Mouse (Mus musculus): ENCODE results near the gene Pik3cg.
A peak's percentile ranks its signal among the peaks of the same experiment; 100 is the strongest.

Gene Pik3cg

GRCm38 (mm10) chr12:32201070-32201585, 7.3 kb downstream of the Pik3cg start:
- no peak for DNase-seq

DNA sequence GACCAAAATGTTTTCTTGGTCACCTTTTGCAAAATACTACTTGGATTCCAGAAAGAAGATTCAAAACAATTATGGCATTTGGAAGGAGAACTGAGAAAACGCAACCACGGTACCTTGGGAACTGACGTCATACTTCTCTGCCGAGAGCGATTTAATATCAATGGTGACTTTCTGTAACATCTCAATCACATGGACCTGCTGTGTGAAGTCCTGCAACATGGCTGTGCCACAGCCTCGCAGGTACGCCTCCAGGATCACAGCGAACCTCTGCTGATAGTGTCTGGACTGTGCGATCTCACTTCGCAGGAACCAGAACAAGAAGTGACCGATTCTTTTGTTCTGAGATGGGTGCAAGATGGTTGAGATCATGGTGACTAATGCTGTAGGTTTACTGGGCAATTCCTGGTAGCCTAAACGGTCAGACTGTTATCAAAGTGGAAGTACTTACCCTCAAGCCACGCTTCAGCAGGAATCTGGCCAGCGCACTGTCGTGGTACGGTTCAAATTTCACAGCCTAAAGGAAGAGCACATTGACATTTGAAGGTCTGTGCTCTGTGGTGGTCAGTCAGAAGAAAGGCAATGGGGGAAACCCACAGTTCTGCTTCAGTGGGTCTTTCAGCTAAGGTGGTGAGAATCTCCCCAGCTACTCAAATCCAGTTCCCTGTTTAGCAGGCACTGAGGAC, 7.9 kb downstream of the Pik3cg start:
- DNase-seq: no peak

DNA sequence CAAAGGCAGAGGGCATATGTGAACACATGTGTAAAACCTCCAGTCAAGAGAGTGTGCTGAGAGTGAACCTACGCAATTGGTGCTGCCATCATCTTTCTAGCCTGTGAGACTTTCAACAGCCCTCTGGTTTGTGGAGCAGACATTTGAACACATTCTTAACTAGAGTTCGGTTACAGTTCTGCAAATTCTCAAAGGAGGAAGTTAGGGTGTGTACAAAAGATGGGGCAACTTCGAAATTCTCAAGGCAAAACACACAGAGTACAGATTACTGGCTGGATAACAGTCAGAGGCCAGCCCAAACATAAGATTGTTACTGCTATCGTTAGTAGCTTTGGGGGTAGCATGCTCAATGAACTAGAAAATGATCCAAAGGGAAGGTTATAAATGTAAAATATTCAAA, 9.0 kb downstream of the Pik3cg start:
- DNase-seq: no peak

DNA sequence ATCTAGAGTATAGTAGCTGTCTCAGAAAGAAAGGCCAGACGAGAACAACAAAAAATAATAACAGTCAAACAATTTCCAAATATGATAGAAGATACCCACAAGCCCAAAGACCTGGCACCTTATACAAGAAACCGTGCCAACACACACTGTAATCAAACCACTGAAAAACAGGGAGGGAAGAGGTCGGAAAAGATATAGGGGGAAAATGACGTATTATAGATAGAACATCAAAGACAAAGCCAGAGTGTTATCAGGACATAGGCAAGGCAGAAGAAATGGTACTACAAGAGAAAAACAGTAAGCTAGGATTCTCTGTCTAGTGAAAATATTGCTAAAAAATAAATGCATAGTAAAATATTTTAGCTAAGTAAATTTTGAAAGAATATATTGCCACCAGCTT, 10.4 kb downstream of the Pik3cg start:
- DNase-seq: no peak

GRCm38 (mm10) chr12:32195000-32195399, 13.5 kb downstream of the Pik3cg start:
- no peak for DNase-seq

DNA sequence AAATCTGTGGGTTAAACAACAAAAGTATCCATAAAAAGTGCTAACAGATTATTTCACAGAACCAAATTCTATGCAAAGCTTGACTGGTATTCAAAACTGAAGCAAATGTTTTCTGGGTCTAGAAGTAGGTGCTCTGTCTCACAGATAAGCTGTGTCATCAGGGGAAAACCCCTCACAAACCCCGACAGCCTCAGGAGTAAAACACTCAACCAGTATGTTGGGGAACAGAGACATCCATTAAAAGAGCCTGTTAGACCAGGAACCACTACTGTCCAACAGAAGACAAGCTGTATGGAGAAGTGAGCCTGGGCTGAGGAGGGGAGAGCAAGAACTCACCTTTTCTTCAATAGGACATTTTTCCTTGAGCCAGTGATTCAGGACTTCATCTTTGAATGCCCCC, 14.1 kb downstream of the Pik3cg start:
- no peak for DNase-seq

DNA sequence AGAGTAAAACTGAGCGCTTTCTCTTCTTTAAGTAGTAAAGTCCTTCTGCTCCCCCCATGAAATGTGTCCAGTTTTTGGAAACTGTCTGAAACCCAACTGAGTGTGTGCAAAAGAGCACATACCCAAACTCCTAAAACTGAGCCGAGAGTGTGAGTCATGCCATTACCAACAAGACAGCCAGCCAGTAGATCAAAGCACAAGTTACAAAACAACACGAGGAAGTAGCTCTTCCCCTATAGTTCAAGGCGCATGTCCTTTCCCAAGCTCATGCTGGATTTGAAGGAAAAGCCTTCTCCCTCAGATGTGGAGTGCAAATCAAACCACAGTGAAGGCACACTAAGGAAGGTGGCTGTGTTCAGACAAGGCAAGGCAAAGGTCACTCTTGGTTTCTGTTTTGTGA, 17.5 kb downstream of the Pik3cg start:
- no peak for DNase-seq

GRCm38 (mm10) chr12:32187668-32188236, 20.7 kb downstream of the Pik3cg start:
- no peak for DNase-seq

DNA sequence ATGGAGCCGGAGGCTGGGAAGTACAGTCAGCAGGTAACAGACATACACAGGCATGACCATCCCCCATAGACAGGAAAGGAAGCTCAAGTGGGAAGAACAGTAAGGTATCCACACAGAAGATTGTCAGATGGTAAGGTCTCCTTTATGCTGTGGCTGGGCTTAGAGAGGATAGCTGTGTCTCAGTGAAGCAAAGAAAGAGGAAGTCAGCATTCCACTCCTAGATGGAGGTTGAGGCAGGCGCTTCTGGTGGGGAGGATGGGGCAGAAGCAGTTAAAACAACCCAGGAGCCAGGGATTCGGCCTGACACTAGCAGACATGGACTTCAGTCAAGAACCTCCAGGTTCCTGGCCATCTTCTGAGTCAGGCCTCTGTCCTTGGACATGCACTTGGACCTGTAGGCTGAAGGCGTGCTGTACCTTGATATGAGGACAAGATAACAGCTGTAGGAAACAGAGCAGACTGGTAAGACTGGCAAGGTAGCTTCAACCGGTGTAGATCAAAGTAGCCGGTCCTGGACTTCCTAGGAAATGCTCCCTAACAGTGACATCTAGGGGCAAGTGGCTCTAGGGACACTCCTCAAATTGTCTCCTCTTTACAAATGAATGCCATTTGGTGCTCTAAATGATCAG, 21.7 kb downstream of the Pik3cg start:
- DNase-seq: no peak

DNA sequence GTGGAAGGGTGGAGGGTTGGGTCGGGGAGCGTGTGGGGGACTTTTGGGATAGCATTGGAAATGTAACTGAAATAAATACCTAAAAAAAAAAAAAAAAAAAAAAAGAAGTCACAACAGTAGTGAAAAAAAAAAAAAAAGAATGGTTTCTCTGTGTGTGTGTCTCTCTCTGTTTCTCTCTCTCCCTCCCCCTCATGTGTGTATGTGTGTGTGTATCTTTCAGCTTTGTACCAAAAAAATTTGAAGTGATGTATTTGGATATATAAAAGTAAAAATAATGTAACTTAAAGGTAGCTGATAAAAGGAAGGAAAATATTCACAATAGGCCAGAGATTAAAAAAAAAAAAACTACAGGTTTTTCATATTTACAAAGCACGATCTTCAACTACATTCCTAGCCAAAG, 23.6 kb downstream of the Pik3cg start:
- no peak for DNase-seq

DNA sequence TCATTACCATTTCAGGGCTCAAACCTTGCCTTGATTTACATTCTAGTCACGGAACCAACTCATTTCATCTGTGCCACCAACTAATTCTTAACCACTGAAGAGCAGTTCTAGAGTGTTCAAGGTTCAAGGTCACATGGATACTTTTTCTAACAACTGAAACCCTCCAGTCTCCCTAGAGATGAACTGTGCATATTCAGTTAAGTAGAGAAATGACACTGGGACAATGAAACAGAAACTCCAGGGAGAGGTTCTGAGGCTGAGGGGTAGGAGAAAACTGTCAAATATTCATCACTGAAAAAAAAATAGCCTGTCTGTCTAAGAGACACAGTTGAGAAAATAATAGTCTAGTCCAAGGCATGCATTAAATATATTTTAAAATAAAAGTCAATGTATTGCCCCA, 24.9 kb downstream of the Pik3cg start:
- no peak for DNase-seq

DNA sequence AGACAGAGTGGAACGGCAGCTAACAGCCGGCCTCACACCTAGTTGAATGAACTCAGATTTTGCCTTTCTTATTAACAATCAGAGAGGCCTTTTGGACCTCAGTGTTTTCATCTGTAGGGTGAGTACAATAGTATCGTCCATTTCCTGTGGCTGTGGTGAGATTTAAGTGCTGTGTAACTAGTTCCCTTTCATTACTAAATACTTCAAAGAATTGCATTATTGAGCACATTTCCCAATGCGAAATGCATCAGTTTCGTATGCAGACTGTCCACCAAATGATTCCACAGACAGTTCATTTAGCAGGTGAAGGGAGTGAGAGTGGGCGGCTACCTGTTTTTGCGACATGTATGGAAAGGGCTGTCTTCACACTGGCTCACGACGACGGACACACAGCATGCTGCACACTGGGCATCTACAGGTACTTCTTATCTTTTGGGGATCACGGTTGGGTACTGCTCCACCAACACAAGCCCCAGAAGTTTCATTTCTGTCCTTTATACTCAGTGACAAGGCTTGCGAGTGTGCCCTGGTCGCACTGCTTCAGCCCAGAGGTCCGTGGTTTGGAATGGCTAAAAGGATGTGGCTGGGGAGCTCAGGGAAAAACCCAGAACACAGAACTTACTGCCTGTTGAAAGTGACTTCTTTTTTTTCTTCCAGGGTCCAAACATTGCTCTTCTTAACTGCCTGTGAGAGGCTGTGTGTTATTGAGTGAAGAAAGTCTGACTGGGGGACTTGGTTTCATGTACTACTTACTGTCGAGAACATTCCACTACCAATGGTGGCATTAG, 25.6 kb downstream of the Pik3cg start:
- no peak for DNase-seq

GRCm38 (mm10) chr12:32181885-32182284, 26.6 kb downstream of the Pik3cg start:
- no peak for DNase-seq

DNA sequence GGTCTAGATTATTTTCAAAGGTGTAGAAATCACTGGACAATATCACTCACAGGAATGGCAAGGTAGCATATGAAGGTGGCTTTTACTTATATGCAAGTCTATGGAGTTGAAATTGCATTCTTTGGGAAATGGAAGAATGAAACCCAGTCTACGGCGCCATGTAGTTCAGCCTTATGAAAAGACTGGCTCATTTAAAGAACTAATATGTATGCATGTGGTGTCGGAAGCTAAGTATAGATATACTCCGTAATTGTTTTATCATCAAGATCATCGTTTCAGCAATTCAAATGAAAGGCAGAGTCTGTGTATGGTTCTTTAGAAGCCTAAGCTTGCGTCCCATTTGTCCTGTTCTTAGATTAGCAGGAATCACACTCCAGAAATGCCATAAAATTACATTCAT, 34.0 kb downstream of the Pik3cg start:
- DNase-seq: no peak

GRCm38 (mm10) chr12:32172826-32173225, 35.6 kb downstream of the Pik3cg start:
- DNase-seq: no peak

GRCm38 (mm10) chr12:32169164-32169563, 39.3 kb downstream of the Pik3cg start:
- DNase-seq: no peak

DNA sequence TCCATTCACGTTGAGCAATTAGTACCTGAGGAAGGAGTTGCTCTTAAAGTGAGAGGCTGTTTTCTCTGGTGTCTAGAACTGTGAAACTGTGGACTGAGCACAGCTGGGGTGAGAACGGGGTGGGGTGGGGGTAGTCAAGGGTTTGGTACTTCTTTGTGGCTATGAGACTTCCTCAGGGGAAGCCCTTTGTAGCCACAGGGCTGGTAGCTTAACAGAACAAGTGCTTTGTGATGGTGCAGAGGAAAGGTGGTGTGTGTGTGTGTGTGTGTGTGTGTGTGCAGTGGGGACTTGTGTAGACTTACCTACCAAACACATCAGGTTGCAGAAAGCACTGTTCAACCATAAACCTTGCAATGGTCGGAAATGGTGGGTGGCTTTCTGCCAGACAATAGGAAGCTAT, 39.7 kb downstream of the Pik3cg start:
- no peak for DNase-seq

GRCm38 (mm10) chr12:32163706-32164105, 44.8 kb downstream of the Pik3cg start:
- DNase-seq: no peak

- no peak for DNase-seq
Observed at GRCm38 (mm10) chr12:32158757-32159156, 49.7 kb downstream of the Pik3cg start.

DNA sequence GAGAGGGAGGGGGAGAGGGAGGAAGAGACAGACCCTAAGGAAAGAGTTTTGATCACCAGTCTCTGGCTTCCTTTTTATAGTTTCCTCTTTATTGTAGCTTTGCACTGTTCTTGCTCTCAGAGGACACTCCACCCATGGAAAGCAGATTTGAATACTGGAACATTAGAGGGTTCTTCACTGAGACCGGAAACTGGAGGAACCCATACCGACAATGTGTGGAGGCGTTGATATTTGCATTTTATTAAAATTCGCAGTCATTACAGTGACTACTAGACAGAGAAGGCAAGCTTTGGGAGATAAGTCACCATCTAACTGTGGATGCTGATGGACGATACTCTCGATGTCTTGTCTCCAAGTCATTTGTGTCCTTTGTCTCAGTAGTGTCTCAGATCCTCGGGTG, 61.9 kb downstream of the Pik3cg start:
- no peak for DNase-seq

GRCm38 (mm10) chr12:32145651-32146050, 62.8 kb downstream of the Pik3cg start:
- DNase-seq: no peak

- peak; percentile 68 for DNase-seq
Observed at GRCm38 (mm10) chr12:32144513-32144912, 63.9 kb downstream of the Pik3cg start.

GRCm38 (mm10) chr12:32143782-32144181, 64.7 kb downstream of the Pik3cg start:
- DNase-seq: no peak

- DNase-seq: no peak
Observed at GRCm38 (mm10) chr12:32143151-32143550, 65.3 kb downstream of the Pik3cg start.

Data from kidney, adult 18-20 months (tissue).